Mouse (Mus musculus): ENCODE data around the gene Acot10. TPM values are rescaled to one million over a fixed set of nuclear protein-coding genes. Genes with fewer than 3 reads are reported as not detected.

Gene Acot10
- total RNA-seq, 1 experiment, result 0.40 TPM

GRCm38 (mm10) chr15:20667989-20668388 lies 1.4 kb upstream of the Acot10 start:
- Histone ChIP-seq H3K9me3 (ENCODE audit: control insufficient read depth, insufficient read depth, low read depth, low read length) (no peaks in the 10 kb centered on the region), H3K4me1 (ENCODE audit: control insufficient read depth in 2 of 2, insufficient read depth in 2 of 2, low read length in 2 of 2, poor library complexity in 1 of 2) (no peaks in the 10 kb centered on the region), H3K27ac (ENCODE audit: insufficient read depth, low read depth, low read length, poor library complexity, severe bottlenecking) (no peak overlapping the region), H3K4me3 (ENCODE audit: insufficient read depth in 1 of 2, low read depth in 1 of 2, low read length in 2 of 2, poor library complexity in 1 of 2, severe bottlenecking in 1 of 2) (no peak overlapping the region), H3K9ac (ENCODE audit: insufficient read depth, low read depth, low read length, poor library complexity, severe bottlenecking) (no peak overlapping the region), H3K36me3 (ENCODE audit: control insufficient read depth, insufficient read depth, low read length, poor library complexity, severe bottlenecking) (no peaks in the 10 kb centered on the region)
- in situ Hi-C loops (cut with MboI; ENCODE audit: low sequenced_read_pairs in 2 of 2, unreplicated experiment in 2 of 2), result no loop called here
- TF ChIP-seq HCFC1 (IDR thresholded peaks at IDR 0.05; ENCODE audit: borderline replicate concordance, insufficient read depth, low read length) (no peak), CHD2 (IDR thresholded peaks at IDR 0.05; ENCODE audit: low read depth, low read length) (no peak), MAFK (IDR thresholded peaks at IDR 0.05; ENCODE audit: insufficient read depth, low read depth, low read length) (no peak), ZC3H11A (IDR thresholded peaks at IDR 0.05; ENCODE audit: borderline replicate concordance, low read depth, low read length) (no peak), ZNF384 (IDR thresholded peaks at IDR 0.05; ENCODE audit: low read depth, low read length) (no peak)
- no peak for DNase-seq (ENCODE audit: low read depth, low spot score)

DNA sequence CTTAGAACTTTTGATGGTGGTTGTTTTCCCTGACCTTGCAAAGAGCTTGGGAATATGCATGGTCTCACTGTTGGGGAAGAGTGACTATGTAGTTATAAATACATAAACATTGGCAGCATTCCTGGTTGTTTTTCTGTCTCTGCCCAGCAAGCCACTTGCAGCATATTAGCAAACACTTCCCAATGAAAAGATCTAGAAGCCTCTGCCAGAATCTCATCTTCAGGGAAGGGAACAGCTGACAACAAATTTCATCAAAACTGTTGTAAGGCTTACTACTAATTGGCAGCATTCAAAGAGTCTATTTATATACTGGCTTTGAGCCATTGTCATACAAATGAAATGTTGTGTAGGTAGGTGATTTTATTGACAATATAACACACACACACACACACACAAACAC lies 800 bp upstream of the Acot10 start:
- DNase-seq (ENCODE audit: low read depth, low spot score), result no peak
- Histone ChIP-seq H3K9me3 (ENCODE audit: control insufficient read depth, insufficient read depth, low read depth, low read length) (no peaks in the 10 kb centered on the region), H3K4me3 (ENCODE audit: insufficient read depth in 1 of 2, low read depth in 1 of 2, low read length in 2 of 2, poor library complexity in 1 of 2, severe bottlenecking in 1 of 2) (no peak overlapping the region), H3K9ac (ENCODE audit: insufficient read depth, low read depth, low read length, poor library complexity, severe bottlenecking) (no peak overlapping the region), H3K4me1 (ENCODE audit: control insufficient read depth in 2 of 2, insufficient read depth in 2 of 2, low read length in 2 of 2, poor library complexity in 1 of 2) (no peaks in the 10 kb centered on the region), H3K27ac (ENCODE audit: insufficient read depth, low read depth, low read length, poor library complexity, severe bottlenecking) (no peak overlapping the region), H3K36me3 (ENCODE audit: control insufficient read depth, insufficient read depth, low read length, poor library complexity, severe bottlenecking) (no peaks in the 10 kb centered on the region)
- TF ChIP-seq ZNF384 (IDR thresholded peaks at IDR 0.05; ENCODE audit: low read depth, low read length), result no peak
- TF ChIP-seq MAFK (IDR thresholded peaks at IDR 0.05; ENCODE audit: insufficient read depth, low read depth, low read length), result no peak
- no peak for TF ChIP-seq ZC3H11A (IDR thresholded peaks at IDR 0.05; ENCODE audit: borderline replicate concordance, low read depth, low read length)
- TF ChIP-seq CHD2 (IDR thresholded peaks at IDR 0.05; ENCODE audit: low read depth, low read length), result no peak
- in situ Hi-C loops (cut with MboI; ENCODE audit: low sequenced_read_pairs in 2 of 2, unreplicated experiment in 2 of 2), result no loop called here

DNA sequence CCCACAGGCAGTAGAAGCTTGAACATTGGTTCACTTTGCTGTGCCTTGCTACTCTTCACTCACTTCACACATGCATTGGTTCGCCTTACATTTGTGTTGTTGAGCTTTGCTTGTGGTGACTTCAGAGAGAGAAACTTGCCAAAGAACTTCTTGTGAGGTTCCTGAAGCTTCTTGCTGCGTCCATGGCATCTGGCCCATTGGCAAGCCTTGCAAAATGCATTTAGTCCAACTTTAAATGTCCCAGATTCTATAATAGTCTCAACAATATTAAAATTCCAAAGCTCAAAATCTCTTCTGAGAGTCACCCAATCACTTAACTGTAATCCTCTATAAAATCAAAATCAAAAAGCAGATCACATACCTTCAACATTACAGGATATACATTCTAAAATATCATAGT lies 6.3 kb downstream of the Acot10 start:
- in situ Hi-C loops (cut with MboI; ENCODE audit: low sequenced_read_pairs in 2 of 2, unreplicated experiment in 2 of 2), result no loop called here
- Histone ChIP-seq H3K27ac (ENCODE audit: insufficient read depth, low read depth, low read length, poor library complexity, severe bottlenecking) (no peak overlapping the region), H3K4me3 (ENCODE audit: insufficient read depth in 1 of 2, low read depth in 1 of 2, low read length in 2 of 2, poor library complexity in 1 of 2, severe bottlenecking in 1 of 2) (no peak overlapping the region), H3K9me3 (ENCODE audit: control insufficient read depth, insufficient read depth, low read depth, low read length) (no peaks in the 10 kb centered on the region), H3K36me3 (ENCODE audit: control insufficient read depth, insufficient read depth, low read length, poor library complexity, severe bottlenecking) (no peaks in the 10 kb centered on the region), H3K4me1 (ENCODE audit: control insufficient read depth in 2 of 2, insufficient read depth in 2 of 2, low read length in 2 of 2, poor library complexity in 1 of 2) (no peaks in the 10 kb centered on the region), H3K9ac (ENCODE audit: insufficient read depth, low read depth, low read length, poor library complexity, severe bottlenecking) (no peak overlapping the region)
- DNase-seq (ENCODE audit: low read depth, low spot score), result no peak
- TF ChIP-seq HCFC1 (IDR thresholded peaks at IDR 0.05; ENCODE audit: borderline replicate concordance, insufficient read depth, low read length) (no peak), CHD2 (IDR thresholded peaks at IDR 0.05; ENCODE audit: low read depth, low read length) (no peak), ZC3H11A (IDR thresholded peaks at IDR 0.05; ENCODE audit: borderline replicate concordance, low read depth, low read length) (no peak), ZNF384 (IDR thresholded peaks at IDR 0.05; ENCODE audit: low read depth, low read length) (no peak), MAFK (IDR thresholded peaks at IDR 0.05; ENCODE audit: insufficient read depth, low read depth, low read length) (no peak)

- no peak overlapping the region for H3K27ac ChIP-seq (ENCODE audit: insufficient read depth, low read depth, low read length, poor library complexity, severe bottlenecking)
- no peak for TF ChIP-seq CHD2 (IDR thresholded peaks at IDR 0.05; ENCODE audit: low read depth, low read length)
- TF ChIP-seq ZC3H11A (IDR thresholded peaks at IDR 0.05; ENCODE audit: borderline replicate concordance, low read depth, low read length), result no peak
- no peak for TF ChIP-seq HCFC1 (IDR thresholded peaks at IDR 0.05; ENCODE audit: borderline replicate concordance, insufficient read depth, low read length)
- in situ Hi-C loops (cut with MboI; ENCODE audit: low sequenced_read_pairs in 2 of 2, unreplicated experiment in 2 of 2), result no loop called here
Measured at GRCm38 (mm10) chr15:20642905-20643414, 23.6 kb downstream of the Acot10 start.

DNA sequence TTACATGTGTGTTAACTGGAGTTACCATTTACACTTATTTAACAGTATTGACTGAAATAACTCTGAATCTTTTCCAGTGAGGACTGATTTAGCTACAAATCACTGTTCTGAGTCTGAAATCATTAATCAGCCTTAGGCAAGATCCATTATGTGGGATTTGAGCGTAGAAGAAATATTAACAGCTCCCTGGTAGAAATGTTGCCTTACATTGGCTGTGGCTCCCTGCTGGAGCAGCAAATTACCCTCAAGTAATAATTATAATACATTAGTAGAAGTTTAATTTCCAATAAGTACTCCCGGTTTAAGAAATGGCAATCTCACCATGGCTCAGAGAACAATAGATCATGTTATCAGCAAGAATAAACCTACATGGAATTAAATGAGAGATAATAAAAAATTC lies 27.4 kb downstream of the Acot10 start:
- Histone ChIP-seq H3K4me1 (ENCODE audit: control insufficient read depth in 2 of 2, insufficient read depth in 2 of 2, low read length in 2 of 2, poor library complexity in 1 of 2) (no peaks in the 10 kb centered on the region), H3K9ac (ENCODE audit: insufficient read depth, low read depth, low read length, poor library complexity, severe bottlenecking) (no peak overlapping the region), H3K36me3 (ENCODE audit: control insufficient read depth, insufficient read depth, low read length, poor library complexity, severe bottlenecking) (no peaks in the 10 kb centered on the region), H3K9me3 (ENCODE audit: control insufficient read depth, insufficient read depth, low read depth, low read length) (no peaks in the 10 kb centered on the region), H3K4me3 (ENCODE audit: insufficient read depth in 1 of 2, low read depth in 1 of 2, low read length in 2 of 2, poor library complexity in 1 of 2, severe bottlenecking in 1 of 2) (no peak overlapping the region), H3K27ac (ENCODE audit: insufficient read depth, low read depth, low read length, poor library complexity, severe bottlenecking) (no peak overlapping the region)
- no peak for DNase-seq (ENCODE audit: low read depth, low spot score)
- in situ Hi-C loops (cut with MboI; ENCODE audit: low sequenced_read_pairs in 2 of 2, unreplicated experiment in 2 of 2), result no loop called here
- TF ChIP-seq MAFK (IDR thresholded peaks at IDR 0.05; ENCODE audit: insufficient read depth, low read depth, low read length), result no peak

More at GRCm38 (mm10) chr15:20642905-20643414, 23.6 kb downstream of the Acot10 start:
- Histone ChIP-seq H3K4me3 (ENCODE audit: insufficient read depth in 1 of 2, low read depth in 1 of 2, low read length in 2 of 2, poor library complexity in 1 of 2, severe bottlenecking in 1 of 2) (no peak overlapping the region), H3K9me3 (ENCODE audit: control insufficient read depth, insufficient read depth, low read depth, low read length) (no peaks in the 10 kb centered on the region), H3K4me1 (ENCODE audit: control insufficient read depth in 2 of 2, insufficient read depth in 2 of 2, low read length in 2 of 2, poor library complexity in 1 of 2) (no peaks in the 10 kb centered on the region), H3K9ac (ENCODE audit: insufficient read depth, low read depth, low read length, poor library complexity, severe bottlenecking) (no peak overlapping the region), H3K36me3 (ENCODE audit: control insufficient read depth, insufficient read depth, low read length, poor library complexity, severe bottlenecking) (no peaks in the 10 kb centered on the region)
- no peak for DNase-seq (ENCODE audit: low read depth, low spot score)
